Mouse (Mus musculus) heart, postnatal 0 days (tissue): Measurements from ENCODE around the gene Pnpla8. TPM values are rescaled to one million over a fixed set of nuclear protein-coding genes. Genes with fewer than 3 reads are reported as not detected.

Experiments
- ATAC-seq: fragments of 200-750 bp; cut with Nextera tagmentation; 2 replicates; pipeline ENCODE4 v1.8.0; 2017; ENCODE audit warnings: low read depth, moderate number of reproducible peaks, moderate library complexity; ENCODE audit not compliant: insufficient read depth
- DNase-seq: peaks from one replicate; pipeline ENCODE4 v3.0.0-alpha.2; 2016; ENCODE audit warnings: low spot score
- H3K27ac ChIP-seq: fragments of 300-500 bp; sonication (generic); 2 replicates; pipeline ENCODE4 v1.5.1; 2014; ENCODE audit warnings: low read depth, mild to moderate bottlenecking
- H3K27me3 ChIP-seq: fragments of 300-500 bp; sonication (generic); 2 replicates; pipeline ENCODE4 v1.6.1; 2014; ENCODE audit warnings: low read length, mixed read lengths; ENCODE audit not compliant: control insufficient read depth, insufficient read depth
- H3K36me3 ChIP-seq: fragments of 300-500 bp; sonication (generic); replicated peaks from 2 replicates; pipeline ENCODE4 v1.6.1; 2014; ENCODE audit warnings: low read length, mixed read lengths; ENCODE audit not compliant: control insufficient read depth, insufficient read depth
- H3K4me1 ChIP-seq: fragments of 300-500 bp; sonication (generic); 2 replicates; pipeline ENCODE4 v1.6.1; 2014; ENCODE audit warnings: antibody characterized with exemption; ENCODE audit not compliant: control insufficient read depth, insufficient read depth
- H3K4me2 ChIP-seq: fragments of 300-500 bp; sonication (generic); 2 replicates; pipeline ENCODE4 v1.6.1; 2014; ENCODE audit warnings: low read depth, mild to moderate bottlenecking, low read length, moderate library complexity
- H3K4me3 ChIP-seq: fragments of 300-500 bp; sonication (generic); 2 replicates; pipeline ENCODE4 v1.5.1; 2014; ENCODE audit warnings: low read depth, low read length
- H3K9ac ChIP-seq: fragments of 300-500 bp; sonication (generic); replicated peaks from 2 replicates; pipeline ENCODE4 v1.6.1; 2014; ENCODE audit warnings: low read depth, low read length, mixed read lengths
- H3K9me3 ChIP-seq: fragments of 300-500 bp; sonication (generic); replicated peaks from 2 replicates; pipeline ENCODE4 v1.6.1; 2016; ENCODE audit warnings: low read length; ENCODE audit not compliant: control insufficient read depth
- CTCF ChIP-seq: IDR thresholded peaks from 2 replicates; pipeline ENCODE4 v1.5.1; 2016; ENCODE audit warnings: antibody characterized with exemption, control low read depth, low read depth
- EP300 ChIP-seq: IDR thresholded peaks from 2 replicates; pipeline ENCODE4 v1.6.1; 2016; ENCODE audit warnings: antibody characterized with exemption, low read depth
- WGBS: fragments of 180-500 bp; shearing (Covaris S2); extraction: QIAGEN DNeasy Blood & Tissue Kit; methylation state at CpG from one replicate; pipeline ENCODE4 v1.1.7; 2014; 5-methylcytosine and 5-hydroxymethylcytosine counted together
- microRNA-seq: library from miRNA; unstranded; fragments of <30 nt; microRNA quantifications from one replicate; pipeline ENCODE4, GENCODE M21; 2016
- polyA plus RNA-seq: library from polyadenylated mRNA; unstranded; fragments of >200 nt; fragmentation: Nextera tagmentation; extraction: Ambion mirVana; gene quantifications from 2 replicates; pipeline ENCODE4 v1.2.1, GENCODE M21; 2015
- total RNA-seq: library from RNA; depleted of rRNA; stranded (reverse); fragments of >200 nt; gene quantifications from 2 replicates; pipeline ENCODE4 v1.2.3, GENCODE M21; 2014; ENCODE audit warnings: low replicate concordance; rRNA removed

Gene Pnpla8
- total and polyA plus RNA-seq, 2 experiments from 2014 or later: 50.2 to 82.9 TPM

GRCm38 (mm10) chr12:44371076-44371710 is 150.0 kb downstream of the Pnpla8 start:
- Histone ChIP-seq H3K4me3 (no peak overlapping the region), H3K9ac (no peak overlapping the region), H3K4me1 (no peaks in the 10 kb centered on the region), H3K27ac (no peak overlapping the region), H3K27me3 (no peaks in the 10 kb centered on the region), H3K36me3 (no peaks in the 10 kb centered on the region), H3K4me2 (no peak overlapping the region), H3K9me3 (no peaks in the 10 kb centered on the region)
- ATAC-seq: no peak
- WGBS: 63% methylated on average over 3 of the region's 3 CpGs
- TF ChIP-seq CTCF (no peak), EP300 (no peak)
- DNase-seq: no peak

Small RNA genes lying within 50 kb of the gene (microRNA-seq; reads per million reads assigned to microRNA genes)
- gene Mir5627: 0.71 reads per million

Other genes starting within 250 kb of the Pnpla8 start
- gene Dnajb9, start 11.0 kb upstream of the Pnpla8 start, total RNA-seq: 12.4 and 23.3 TPM in 2 replicates
- gene Dnajb9, start 11.0 kb upstream of the Pnpla8 start, polyA plus RNA-seq: 18.8 and 29.1 TPM in 2 replicates
- 5.0 TPM in 1 of 2 replicates, not detected in the other for gene Nrcam, start 107.5 kb downstream of the Pnpla8 start, total RNA-seq
- 0.14 and 0.20 TPM in 2 replicates for gene Nrcam, start 107.5 kb downstream of the Pnpla8 start, polyA plus RNA-seq